Mouse (Mus musculus): ENCODE measurements at regions not wholly inside any gene's neighbourhood (a gene's known extent, or its start where the extent isn't known, plus 50 kb on each side); places are given as distances from the start of the nearest gene placed in this dataset.

DNA sequence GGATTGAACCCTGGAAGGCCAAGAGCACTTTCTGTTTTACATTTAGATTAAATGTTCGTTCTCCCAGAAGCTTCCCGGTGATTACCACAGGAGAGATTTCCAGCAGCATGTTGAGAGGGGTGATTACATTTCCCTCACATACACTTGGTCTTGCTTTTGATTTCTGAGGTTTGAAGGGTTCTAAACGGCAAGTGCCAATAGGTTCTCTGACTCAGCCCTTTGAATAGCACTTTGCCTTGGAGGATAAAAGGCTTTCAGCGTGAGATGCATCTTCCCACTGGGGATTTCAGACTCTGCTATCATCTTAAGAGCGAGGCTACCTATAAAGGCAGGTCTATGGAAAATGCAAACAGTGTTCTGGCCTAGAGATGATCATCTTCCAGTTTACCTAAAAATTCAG lies 326.3 kb upstream of the Rgmb start:
- TF ChIP-seq CTCF (IDR thresholded peaks at IDR 0.05; ENCODE audit: borderline replicate concordance, extremely low read depth, insufficient read depth, insufficient read length) (no peak), POLR2A (IDR thresholded peaks at IDR 0.05; ENCODE audit: borderline replicate concordance, extremely low read depth, insufficient read depth, insufficient read length, poor library complexity, severe bottlenecking) (no peak)

Measured in brain, embryonic 14.5 days (tissue).